Mouse (Mus musculus) hindbrain, postnatal 0 days (tissue): ENCODE results near the gene P3h4. TPM values are rescaled to one million over a fixed set of nuclear protein-coding genes. Genes with fewer than 3 reads are reported as not detected.

ENCODE experiments used
- ATAC-seq: fragments of 200-750 bp; cut with Nextera tagmentation; 2 replicates; pipeline ENCODE4 v1.8.0; 2017; ENCODE audit warnings: mild to moderate bottlenecking, moderate TSS enrichment, moderate library complexity
- DNase-seq: peaks from one replicate; pipeline ENCODE4 v3.0.0-alpha.2; 2015; ENCODE audit warnings: low spot score
- H3K27ac ChIP-seq: fragments of 300-500 bp; sonication (generic); 2 replicates; pipeline ENCODE4 v1.5.1; 2014; ENCODE audit warnings: mild to moderate bottlenecking
- H3K27me3 ChIP-seq: fragments of 300-500 bp; sonication (generic); 2 replicates; pipeline ENCODE4 v1.6.1; 2014; ENCODE audit warnings: low read length, mixed read lengths; ENCODE audit not compliant: insufficient read depth
- H3K36me3 ChIP-seq: fragments of 300-500 bp; sonication (generic); 2 replicates; pipeline ENCODE4 v1.6.1; 2014; ENCODE audit warnings: low read length, mixed read lengths; ENCODE audit not compliant: insufficient read depth
- H3K4me1 ChIP-seq: fragments of 300-500 bp; sonication (generic); 2 replicates; pipeline ENCODE4 v1.6.1; 2014; ENCODE audit warnings: antibody characterized with exemption, low read length, mixed read lengths; ENCODE audit not compliant: insufficient read depth
- H3K4me2 ChIP-seq: fragments of 300-500 bp; sonication (generic); 2 replicates; pipeline ENCODE4 v1.6.1; 2014; ENCODE audit warnings: low read depth, mild to moderate bottlenecking, low read length, moderate library complexity, mixed read lengths
- H3K4me3 ChIP-seq: fragments of 300-500 bp; sonication (generic); 2 replicates; pipeline ENCODE4 v1.5.1; 2014; ENCODE audit warnings: low read length
- H3K9ac ChIP-seq: fragments of 300-500 bp; sonication (generic); replicated peaks from 2 replicates; pipeline ENCODE4 v1.6.1; 2014; ENCODE audit warnings: mild to moderate bottlenecking, low read length, moderate library complexity, mixed read lengths
- H3K9me3 ChIP-seq: fragments of 300-500 bp; sonication (generic); 2 replicates; pipeline ENCODE4 v1.6.1; 2016; ENCODE audit warnings: low read length, mixed read lengths
- CTCF ChIP-seq: IDR thresholded peaks from 2 replicates; pipeline ENCODE4 v1.5.1; 2016; ENCODE audit warnings: antibody characterized with exemption, control low read depth, low read depth
- WGBS: fragments of 180-500 bp; shearing (Covaris S2); extraction: QIAGEN DNeasy Blood & Tissue Kit; methylation state at CpG from one replicate; pipeline ENCODE4 v1.1.7; 2014; 5-methylcytosine and 5-hydroxymethylcytosine counted together
- polyA plus RNA-seq: library from polyadenylated mRNA; unstranded; fragments of >200 nt; fragmentation: Nextera tagmentation; extraction: Ambion mirVana; gene quantifications from 2 replicates; pipeline ENCODE4 v1.2.1, GENCODE M21; 2015
- total RNA-seq: library from RNA; depleted of rRNA; stranded (reverse); fragments of >200 nt; gene quantifications from 2 replicates; pipeline ENCODE4 v1.2.3, GENCODE M21; 2014

The P3h4 gene
- total and polyA plus RNA-seq, 2 experiments from 2014 or later = 20.7 to 23.9 TPM

DNA sequence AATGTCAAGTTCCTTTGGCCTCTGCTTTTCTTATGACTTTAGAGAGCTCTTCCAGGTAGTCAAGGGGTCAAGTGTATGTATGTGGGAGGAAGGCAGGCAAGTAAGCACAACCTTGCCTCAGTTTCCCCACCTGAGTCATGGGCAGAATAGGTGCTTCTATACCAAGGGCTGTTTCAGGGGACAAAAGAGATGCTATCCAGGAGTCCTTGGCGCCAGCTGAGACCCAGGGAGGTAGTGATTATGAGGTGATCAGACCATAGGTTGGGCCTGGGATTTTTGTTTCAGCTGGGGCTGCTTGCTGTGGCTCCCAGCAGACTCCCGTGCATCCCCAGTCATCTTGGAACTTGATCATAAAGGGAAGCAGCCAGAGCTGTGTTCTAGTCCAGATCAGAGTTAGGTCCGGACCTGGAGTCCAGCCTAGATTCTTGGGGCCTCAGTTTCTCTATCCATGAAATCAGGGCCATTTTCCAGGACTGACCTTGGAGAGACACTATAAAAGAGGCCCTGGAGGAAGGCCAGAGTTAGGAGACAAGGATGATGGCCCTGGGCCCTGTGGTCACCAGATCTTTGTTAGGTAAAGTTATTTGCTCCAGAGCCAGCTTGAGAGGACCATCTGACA is 10.1 kb downstream of the P3h4 start:
- Histone ChIP-seq H3K4me1 (no peaks in the 10 kb centered on the region), H3K36me3 (no peaks in the 10 kb centered on the region; the same call in 1 of the 2 replicates), H3K27ac (no peak overlapping the region), H3K4me2 (no peak overlapping the region), H3K9ac (no peak overlapping the region), H3K9me3 (no peaks in the 10 kb centered on the region), H3K27me3 (no peaks in the 10 kb centered on the region), H3K4me3 (no peak overlapping the region)
- WGBS = 88% methylated on average over 3 of the region's 3 CpGs
- no peak for DNase-seq
- no peak for TF ChIP-seq CTCF
- ATAC-seq = no peak

DNA sequence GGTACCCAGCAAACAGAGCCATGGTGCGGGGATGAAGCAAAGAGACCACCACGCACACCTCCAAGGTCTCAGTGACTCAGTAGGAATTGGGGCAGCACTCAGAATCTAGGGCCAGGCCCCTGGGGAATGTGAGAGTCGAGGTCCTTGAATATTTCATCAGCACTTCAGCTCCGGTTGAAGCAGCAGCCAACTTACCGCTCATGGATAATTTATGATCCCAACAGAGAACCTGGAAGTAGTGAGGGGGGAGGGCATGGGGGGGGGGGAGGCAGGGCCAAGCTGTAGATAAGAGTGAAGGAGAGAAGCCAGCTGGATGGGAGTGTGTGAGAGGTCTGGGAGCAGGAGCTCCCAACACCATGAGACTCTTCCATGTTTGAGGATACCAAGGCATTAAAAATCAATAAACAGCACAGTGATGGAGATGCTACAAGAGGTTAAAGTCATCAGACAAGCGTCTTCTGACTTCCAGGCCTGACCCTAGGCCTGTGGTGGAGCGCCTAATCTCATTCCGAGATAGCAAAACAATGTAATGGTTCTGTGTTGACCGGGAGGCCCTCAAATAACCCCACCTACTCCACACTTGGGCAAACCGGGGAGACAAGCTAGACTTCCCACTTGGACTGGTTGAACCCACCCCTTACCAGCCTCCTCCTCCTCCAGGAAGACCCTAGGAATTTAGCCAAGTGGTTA is 11.0 kb downstream of the P3h4 start:
- DNase-seq = no peak
- H3K27ac ChIP-seq = no peak overlapping the region
- no peak for ATAC-seq
- H3K4me1 ChIP-seq = no peaks in the 10 kb centered on the region
- H3K4me3 ChIP-seq = no peak overlapping the region
- H3K27me3 ChIP-seq = no peaks in the 10 kb centered on the region
- H3K9ac ChIP-seq = no peak overlapping the region
- H3K4me2 ChIP-seq = no peak overlapping the region
- H3K9me3 ChIP-seq = no peaks in the 10 kb centered on the region
- no peaks in the 10 kb centered on the region; the same call in 1 of the 2 replicates for H3K36me3 ChIP-seq
- 68% methylated on average over 10 of the region's 10 CpGs for WGBS
- TF ChIP-seq CTCF = no peak

DNA sequence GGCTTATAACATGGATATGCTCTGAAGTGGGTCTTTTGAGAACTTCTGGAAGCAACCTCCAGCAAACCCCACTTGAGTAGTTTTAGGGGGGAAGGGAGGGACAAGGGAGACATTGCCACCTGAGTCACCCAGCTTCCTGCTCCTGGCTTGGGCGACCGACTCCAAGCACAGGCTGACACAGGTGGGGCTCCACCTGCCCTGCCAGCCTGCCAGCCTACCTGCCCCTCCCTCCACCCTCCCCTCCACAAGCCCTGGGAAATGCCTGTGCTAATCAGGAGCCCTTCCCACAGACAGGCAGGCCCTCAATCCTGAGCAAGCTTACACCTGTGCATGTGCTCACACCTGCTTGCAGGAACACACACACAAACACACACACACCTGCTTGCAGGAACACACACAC is 12.0 kb downstream of the P3h4 start:
- Histone ChIP-seq H3K27ac (no peak overlapping the region), H3K4me3 (no peak overlapping the region), H3K9ac (no peak overlapping the region), H3K27me3 (no peaks in the 10 kb centered on the region), H3K4me1 (no peaks in the 10 kb centered on the region), H3K9me3 (no peaks in the 10 kb centered on the region), H3K4me2 (no peak overlapping the region), H3K36me3 (no peaks in the 10 kb centered on the region)
- DNase-seq (no peak), ATAC-seq (no peak)
- TF ChIP-seq CTCF = no peak
- WGBS = 81% methylated on average over 2 of the region's 2 CpGs

DNA sequence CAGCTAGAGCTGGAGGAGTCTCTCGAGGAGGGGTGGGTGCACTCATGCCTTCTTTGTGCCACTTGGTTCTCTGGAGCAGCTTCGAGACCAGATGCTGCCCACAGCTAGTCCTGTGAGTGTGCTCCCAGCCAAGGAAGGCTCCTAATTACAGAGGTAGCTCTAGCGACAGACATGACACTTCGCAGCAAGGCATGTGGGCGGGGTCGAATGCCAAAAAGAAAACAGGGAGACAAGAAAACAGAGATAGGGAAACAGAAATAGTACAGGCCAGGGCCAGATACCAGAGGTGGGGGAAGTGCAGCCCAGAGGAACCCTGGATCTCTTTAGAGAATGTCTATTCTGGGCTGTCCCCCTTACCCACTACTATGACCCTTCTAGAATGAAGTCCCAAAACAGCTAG is 12.4 kb downstream of the P3h4 start:
- H3K9ac ChIP-seq = no peak overlapping the region
- H3K9me3 ChIP-seq = no peaks in the 10 kb centered on the region
- H3K27ac ChIP-seq = no peak overlapping the region
- ATAC-seq (no peak), DNase-seq (no peak)
- no peaks in the 10 kb centered on the region for H3K4me1 ChIP-seq
- H3K4me3 ChIP-seq = no peak overlapping the region
- WGBS = 51% methylated on average over 6 of the region's 6 CpGs
- no peaks in the 10 kb centered on the region for H3K36me3 ChIP-seq
- no peak for TF ChIP-seq CTCF
- no peaks in the 10 kb centered on the region for H3K27me3 ChIP-seq
- H3K4me2 ChIP-seq = no peak overlapping the region

DNA sequence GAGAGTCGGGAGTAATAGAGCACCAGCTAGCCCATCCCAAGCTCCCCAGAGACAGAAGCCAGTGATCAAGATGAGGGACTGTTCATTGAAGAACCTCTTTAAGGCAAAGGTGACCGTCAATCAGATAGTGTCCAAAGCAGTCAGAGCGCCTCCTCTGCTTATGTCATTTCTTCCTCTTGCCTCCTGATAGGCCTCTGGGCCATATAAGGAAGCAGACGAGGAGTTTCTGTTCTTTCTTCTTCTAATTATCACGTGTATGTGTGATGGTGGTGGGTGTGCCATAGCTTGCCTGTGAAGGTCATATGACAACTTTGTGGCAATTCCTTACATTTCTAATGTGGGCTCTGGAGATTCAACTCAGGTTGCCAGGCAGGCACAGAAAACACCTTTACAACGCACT is 13.8 kb downstream of the P3h4 start:
- Histone ChIP-seq H3K4me1 (peaks cover 10% of the 10 kb centered on the region), H3K27me3 (no peaks in the 10 kb centered on the region), H3K9me3 (no peaks in the 10 kb centered on the region), H3K4me2 (no peak overlapping the region), H3K9ac (no peak overlapping the region), H3K27ac (no peak overlapping the region), H3K4me3 (no peak overlapping the region), H3K36me3 (no peaks in the 10 kb centered on the region)
- TF ChIP-seq CTCF = no peak
- DNase-seq (no peak), ATAC-seq (no peak)
- 85% methylated on average over 6 of the region's 6 CpGs for WGBS

DNA sequence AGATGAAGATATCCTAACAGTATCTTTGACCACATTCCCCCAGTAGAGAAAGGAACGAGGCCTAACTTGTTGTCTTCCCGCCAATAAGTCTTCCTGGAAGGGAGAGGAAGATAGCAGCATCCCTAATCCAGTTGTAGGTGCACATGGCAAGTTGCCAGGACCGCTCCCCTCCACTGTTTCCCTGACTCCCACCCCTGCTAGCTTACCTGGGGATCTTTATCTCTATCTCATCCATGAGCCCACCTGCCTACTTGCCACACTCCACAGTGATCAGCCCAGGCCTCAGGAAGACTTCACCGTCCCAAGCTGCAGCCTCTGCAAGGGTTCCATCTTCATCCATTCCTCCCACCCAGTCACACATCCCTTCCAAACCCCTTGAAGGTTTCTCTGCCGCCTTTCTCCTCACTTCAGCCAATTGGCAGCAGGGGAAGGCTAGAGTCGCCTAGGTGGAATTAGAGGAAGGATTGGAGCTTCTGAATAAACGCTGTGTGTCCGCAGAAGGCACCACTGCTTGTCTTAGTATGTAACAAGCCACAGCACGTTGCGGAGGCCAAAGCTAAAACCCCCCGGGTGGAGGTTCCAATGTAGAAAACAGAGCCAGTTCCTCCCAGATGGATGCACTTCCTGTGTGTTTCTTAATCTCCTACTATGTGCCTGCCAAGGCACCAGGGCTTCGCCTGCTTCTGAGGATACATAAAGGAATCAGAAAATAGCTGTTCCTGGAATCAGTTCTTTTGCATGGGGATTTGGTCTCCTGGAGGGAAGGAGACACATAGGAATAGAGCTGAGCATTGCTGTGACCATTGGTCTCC is 14.7 kb downstream of the P3h4 start:
- Histone ChIP-seq H3K4me1 (peaks cover 19% of the 10 kb centered on the region), H3K4me3 (no peak overlapping the region), H3K27ac (no peak overlapping the region), H3K9ac (no peak overlapping the region), H3K36me3 (no peaks in the 10 kb centered on the region), H3K9me3 (no peaks in the 10 kb centered on the region), H3K4me2 (no peak overlapping the region), H3K27me3 (no peaks in the 10 kb centered on the region)
- WGBS = 71% methylated on average over 12 of the region's 12 CpGs
- DNase-seq (no peak), ATAC-seq (no peak)
- TF ChIP-seq CTCF = no peak

DNA sequence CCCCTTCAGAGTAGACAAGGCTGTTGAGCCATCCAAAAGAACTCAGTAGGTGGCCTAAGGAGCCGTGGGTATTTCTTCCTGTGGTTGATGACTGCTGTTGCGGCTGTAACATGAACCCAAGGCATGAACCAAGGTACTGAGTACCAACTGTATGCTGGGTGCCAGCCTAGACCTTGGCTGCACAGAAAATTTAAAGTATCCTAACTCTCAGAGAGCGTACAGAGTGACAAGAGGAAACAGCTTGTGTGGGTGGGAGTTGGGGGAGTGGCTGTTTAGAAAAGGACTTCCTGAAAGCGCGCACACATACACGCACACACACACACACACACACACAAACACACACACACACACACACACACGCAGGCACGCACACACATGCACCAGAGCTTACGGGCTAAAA is 15.3 kb downstream of the P3h4 start:
- Histone ChIP-seq H3K36me3 (no peaks in the 10 kb centered on the region), H3K4me1 (peaks cover 19% of the 10 kb centered on the region), H3K4me2 (no peak overlapping the region), H3K27me3 (no peaks in the 10 kb centered on the region), H3K4me3 (no peak overlapping the region), H3K27ac (no peak overlapping the region), H3K9me3 (no peaks in the 10 kb centered on the region), H3K9ac (no peak overlapping the region)
- 74% methylated on average over 9 of the region's 9 CpGs for WGBS
- DNase-seq (no peak), ATAC-seq (no peak)
- no peak for TF ChIP-seq CTCF
